Mouse (Mus musculus) left cerebral cortex, adult 11 months (tissue): ENCODE measurements at regions not wholly inside any gene's neighbourhood (a gene's known extent, or its start where the extent isn't known, plus 50 kb on each side); places are given as distances from the start of the nearest gene placed in this dataset.

ENCODE experiments used
- DNase-seq: peaks from one replicate; pipeline ENCODE4 v3.0.0; 2022; ENCODE audit warnings: low spot score

DNA sequence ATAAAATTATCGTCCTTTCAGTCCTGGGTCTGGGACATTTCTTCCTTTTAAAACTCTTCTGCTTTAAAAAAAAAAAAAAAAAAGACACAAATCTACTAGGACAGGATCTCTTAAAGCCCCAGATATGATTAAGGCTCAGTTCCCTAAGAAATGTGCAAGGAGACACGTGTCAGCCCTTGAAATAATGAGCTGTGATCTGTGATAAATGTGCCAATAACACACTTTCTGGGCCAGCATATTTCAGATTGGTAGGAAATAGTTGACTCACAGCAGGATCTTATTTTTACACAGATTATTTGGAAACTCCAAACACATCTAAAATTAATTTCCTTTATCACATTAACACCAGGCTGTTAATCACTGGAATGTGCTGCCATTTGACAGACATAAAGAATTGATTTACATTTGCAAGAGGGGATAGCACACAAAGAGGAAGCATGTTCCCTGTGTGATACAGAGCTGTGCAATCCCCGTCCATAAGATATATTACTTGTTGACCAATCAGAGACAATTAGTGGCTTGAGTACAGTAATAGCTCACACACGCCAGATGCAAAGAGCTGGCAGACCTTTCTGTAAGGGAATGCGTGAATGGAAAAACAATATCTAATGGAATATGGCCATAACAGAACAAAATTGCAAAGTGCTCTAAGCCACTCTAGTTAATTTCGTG is 263.7 kb downstream of the Pax3 start:
- no peak for DNase-seq

DNA sequence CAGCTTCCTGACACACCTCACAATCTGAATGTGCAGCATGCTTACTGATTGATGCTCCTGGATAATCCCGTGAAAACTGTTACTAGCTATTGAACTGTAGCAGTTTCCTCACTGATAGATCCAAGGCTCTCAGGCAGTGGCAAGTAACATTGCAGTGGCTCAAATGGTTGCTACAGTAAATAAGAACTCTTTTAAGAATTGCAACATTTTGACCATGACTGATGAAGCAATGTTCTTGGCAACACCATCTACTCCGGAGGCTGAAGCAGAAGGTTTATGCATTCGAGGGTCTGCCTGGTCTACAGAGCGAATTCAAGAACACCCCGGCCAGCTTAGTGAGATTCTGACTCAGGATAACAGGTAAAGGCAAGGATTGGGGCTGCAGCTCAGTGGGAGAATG is 264.7 kb downstream of the Pax3 start:
- DNase-seq = no peak

GRCm38 (mm10) chr1:77930661-77931060 is 266.3 kb downstream of the Pax3 start:
- DNase-seq = no peak

DNA sequence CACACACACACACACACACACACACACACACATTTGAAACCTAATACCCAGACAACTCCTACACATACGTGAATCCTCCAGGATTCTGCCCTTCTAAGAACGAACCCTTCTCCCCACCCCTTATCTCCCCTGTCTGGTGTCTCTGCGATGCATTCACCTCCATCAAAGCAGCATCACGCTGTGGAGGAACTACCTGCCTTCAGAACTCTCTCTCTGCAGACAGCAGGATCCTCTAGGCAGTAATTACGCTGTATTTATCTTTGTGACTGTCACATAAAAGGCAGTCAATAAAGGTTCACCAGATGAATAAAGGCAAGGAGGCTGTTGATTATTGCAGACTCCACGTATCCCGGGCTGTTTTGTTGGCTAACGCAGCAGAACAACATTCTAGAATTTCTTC is 267.4 kb downstream of the Pax3 start:
- DNase-seq = no peak

DNA sequence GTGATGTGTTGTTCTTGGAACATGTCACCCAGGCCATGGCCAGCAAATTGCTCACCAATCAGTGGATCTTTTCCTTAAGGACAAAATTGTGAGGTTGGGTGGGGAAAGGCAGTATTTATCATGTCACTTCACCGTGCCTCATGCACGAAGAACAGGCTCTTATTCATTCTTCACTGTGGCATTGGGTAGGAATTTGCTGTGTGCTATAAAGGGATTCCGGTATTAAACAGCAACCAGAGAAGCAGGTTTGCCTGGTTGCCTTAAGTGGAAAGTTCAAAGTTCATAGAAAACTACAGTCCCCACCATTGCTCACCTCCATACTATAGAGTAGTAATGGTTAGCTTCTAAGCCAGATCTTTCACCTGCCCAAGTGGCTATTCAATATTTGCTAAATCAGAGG is 270.8 kb downstream of the Pax3 start:
- DNase-seq = no peak

- DNase-seq = peak; percentile 25
Measured at GRCm38 (mm10) chr1:77896226-77896625, 300.7 kb downstream of the Pax3 start.

GRCm38 (mm10) chr1:77879026-77879425 is 317.9 kb downstream of the Pax3 start:
- no peak for DNase-seq

- DNase-seq = no peak
Measured at GRCm38 (mm10) chr1:77870125-77870524, 326.8 kb downstream of the Pax3 start.

DNA sequence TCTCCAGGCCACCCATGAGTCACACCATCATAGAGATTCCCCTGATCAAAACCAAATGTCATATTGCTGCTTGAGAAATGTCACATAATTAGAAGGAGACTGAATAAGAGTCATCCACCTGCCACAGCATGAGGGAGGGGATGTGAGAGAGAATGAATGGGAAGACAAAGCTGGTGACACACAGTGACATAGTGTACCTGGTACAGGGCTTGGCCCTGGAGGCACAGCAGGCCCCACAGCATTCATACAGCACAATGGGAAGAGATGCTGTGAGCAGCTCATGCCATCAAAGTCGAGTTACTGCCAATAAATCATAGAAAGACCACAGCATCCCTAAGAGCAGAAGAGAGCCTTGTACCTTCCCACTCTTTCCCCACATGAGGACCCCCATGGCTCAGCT is 327.8 kb downstream of the Pax3 start:
- no peak for DNase-seq

DNA sequence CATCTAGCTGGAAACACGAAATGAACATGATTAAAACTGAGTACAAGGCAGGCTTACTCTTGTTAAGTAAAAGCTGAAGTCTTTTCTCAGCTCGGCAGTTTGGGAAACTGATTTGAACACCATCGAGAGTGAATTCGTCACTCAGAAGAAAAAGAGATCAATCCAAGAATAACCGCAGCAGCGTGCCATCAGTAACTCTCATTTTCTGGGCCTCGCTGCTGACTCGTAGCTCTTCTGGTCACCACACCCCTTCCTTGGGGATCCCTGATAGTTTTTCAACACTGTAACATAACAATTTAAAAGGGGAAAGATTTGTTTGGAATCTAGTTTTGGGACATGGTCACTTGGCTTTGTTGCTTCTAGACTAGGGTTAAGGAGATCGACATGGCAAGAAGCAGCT is 337.0 kb downstream of the Pax3 start:
- DNase-seq = no peak

DNA sequence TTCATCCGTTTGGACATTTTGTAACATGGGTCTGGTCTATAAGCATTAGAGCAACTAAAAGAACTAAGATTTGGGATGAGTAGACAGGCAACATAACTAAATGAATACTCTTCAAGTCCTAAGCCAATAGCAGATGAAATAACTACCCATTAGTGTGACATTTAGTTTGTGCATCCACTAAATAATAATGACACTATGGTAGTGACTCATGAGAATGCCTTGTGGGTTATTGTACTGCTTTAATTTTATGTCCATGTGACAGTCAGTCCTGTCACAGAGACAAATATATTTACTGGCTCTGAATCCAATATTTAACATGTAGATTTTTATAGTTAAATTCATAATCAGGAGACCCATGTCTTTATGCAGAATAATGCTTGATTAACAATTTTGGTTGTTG is 339.5 kb upstream of the Epha4 start:
- DNase-seq = no peak

- no peak for DNase-seq
Measured at GRCm38 (mm10) chr1:77847766-77848615, 333.1 kb upstream of the Epha4 start.

GRCm38 (mm10) chr1:77846039-77846727 is 331.3 kb upstream of the Epha4 start:
- no peak for DNase-seq

- DNase-seq = no peak
Measured at GRCm38 (mm10) chr1:77840672-77841071, 325.8 kb upstream of the Epha4 start.

DNA sequence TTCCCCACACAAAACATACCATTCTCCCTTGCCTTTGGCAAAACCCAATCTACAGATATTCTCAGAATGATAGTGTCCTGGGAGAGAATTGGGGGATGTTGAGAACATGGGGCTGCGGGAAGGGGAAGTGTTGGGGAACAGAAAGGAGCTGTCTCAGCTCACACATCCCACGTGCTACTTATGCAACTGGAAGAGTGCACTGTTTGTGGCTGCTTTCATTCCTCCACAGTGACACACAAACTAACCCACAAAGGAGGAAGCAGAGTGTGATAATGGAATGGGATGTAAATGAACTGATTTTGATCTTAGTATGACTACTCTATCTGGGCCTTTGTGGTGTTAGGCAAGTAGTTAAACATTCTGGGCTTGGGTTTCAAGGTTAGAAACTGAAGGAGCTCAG is 317.3 kb upstream of the Epha4 start:
- no peak for DNase-seq

GRCm38 (mm10) chr1:77824716-77825387 is 310.0 kb upstream of the Epha4 start:
- no peak for DNase-seq

DNA sequence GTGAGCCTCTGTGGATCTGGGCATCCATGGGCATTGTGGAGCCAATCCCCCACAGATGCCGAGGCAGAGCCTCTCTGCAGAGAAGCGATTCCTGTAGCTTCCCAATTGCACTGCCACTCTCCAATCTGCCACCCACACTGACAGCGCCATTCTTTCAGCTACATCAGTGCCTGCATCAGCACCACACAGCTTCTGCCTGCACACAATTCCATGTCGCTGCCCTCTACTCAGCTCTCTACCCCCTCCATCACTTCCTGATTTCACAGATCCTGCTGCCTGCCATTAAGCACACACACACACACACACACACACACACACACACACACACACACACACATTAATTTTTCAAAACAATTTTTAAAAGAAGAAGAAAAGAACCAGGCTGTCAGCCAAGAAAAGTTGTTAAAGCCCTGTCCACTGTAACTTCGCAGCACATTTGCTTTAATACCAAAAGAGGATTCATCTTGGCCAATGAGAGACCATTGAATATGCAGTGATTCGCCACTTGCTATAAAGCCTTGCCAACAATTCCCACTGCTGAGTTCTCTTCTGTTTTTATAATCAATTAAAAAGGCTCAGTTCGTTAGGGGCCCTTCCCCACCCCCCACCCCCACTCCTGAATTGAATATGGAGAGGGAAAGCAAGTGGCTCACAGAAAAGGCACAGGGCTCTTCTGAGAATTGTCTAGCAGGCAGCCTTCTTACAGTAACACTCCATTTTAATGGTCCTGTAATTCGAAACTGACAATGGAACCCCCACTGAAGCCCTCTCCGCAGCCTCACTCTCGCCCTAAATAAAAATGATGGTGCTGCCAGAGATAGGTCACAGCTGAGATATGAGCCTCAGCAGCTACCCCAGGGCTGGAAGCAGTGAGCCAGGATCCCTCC is 309.2 kb upstream of the Epha4 start:
- no peak for DNase-seq

GRCm38 (mm10) chr1:77820101-77820500 is 305.2 kb upstream of the Epha4 start:
- no peak for DNase-seq

DNA sequence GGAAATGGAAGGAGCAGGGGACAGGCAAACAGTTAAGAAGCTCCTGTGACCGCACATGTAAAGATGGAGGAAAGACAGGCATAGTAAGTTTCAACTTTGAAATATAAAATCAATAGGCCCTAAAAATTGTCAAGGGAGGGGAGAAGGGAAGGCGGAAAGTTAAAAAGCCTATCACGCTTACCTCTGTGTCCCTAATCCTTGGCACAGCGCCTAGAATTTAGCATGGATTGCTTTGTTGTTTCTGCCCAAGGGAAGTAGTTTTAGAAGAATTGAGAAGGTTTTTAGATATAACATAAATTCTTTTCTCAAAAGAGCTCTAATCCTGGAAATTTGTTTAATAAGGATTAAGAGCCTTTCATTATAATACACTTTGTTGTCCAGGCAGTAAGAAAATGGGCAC is 300.6 kb upstream of the Epha4 start:
- DNase-seq = no peak

DNA sequence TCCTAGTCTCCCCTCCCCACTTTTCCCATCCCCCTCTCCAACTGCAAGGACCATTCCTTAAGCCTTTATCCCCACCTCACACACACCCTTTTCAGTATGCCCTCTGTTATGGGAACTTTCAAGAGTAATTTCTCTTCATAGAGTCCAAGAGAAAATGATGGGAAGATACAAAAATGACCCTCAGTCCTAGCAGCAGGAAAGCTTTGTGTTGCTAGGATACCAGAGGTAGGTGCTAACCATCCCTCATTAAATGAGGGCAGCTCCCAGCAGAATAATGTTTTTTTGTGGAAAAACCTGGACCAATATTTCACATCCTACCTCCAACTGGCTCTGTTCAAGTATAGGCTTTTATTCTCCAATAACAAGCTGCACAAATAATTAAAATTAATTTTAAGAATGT is 296.7 kb upstream of the Epha4 start:
- DNase-seq = no peak

- no peak for DNase-seq
Measured at GRCm38 (mm10) chr1:77790974-77791373, 276.1 kb upstream of the Epha4 start.
